Mouse (Mus musculus): ENCODE data around the gene Acsm4.

Acsm4 gene

DNA sequence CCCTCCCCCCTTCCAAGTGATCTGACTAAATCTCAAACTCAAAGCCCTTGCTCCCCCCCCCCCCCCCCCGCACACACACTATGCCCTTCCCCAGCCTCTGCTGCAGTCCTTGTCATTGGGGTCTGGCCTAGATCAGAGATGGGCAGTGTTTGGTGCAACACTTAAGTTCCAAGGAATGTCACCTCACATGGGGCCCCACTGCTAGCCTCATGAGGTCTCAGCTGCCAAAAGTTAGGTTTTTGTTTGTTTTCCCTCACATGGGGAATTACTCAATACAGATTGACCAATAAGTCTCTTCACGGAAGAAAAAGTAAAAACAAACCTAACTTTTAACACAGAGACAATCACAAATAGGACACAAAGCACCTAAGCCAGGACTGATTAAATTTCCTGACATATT is 58.9 kb downstream of the Acsm4 start:
- TF ChIP-seq GATA4 (IDR thresholded peaks at IDR 0.05; ENCODE audit: insufficient replicate concordance, low read length), result no peak

- TF ChIP-seq GATA4 (IDR thresholded peaks at IDR 0.05; ENCODE audit: insufficient replicate concordance, low read length), result no peak
Measured at GRCm38 (mm10) chr7:119749942-119750341, 60.1 kb downstream of the Acsm4 start.

DNA sequence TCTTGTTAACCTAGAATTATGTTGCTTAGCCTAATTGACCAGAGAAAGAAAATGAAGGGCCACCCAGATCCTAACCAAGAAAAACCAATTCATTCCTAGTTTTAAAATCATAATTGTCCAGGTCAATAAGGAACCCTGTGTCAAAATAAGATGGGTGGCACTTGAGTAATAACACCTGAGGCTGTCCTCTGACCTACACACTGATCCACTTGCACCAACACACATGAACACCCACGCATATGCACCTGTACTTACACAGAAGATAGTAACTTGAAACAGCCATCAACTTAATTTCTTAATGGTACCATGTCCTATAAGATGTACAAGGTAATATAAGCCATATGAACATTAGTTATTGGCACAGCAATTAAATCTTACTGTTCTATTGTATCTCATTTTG is 63.9 kb downstream of the Acsm4 start:
- TF ChIP-seq GATA4 (IDR thresholded peaks at IDR 0.05; ENCODE audit: insufficient replicate concordance, low read length), result no peak

- 0 out of 2 replicates have a peak, but pooled peaks have one; percentile 36 for TF ChIP-seq GATA4 (IDR thresholded peaks at IDR 0.05; ENCODE audit: insufficient replicate concordance, low read length)
Measured at GRCm38 (mm10) chr7:119760527-119760951, 70.7 kb downstream of the Acsm4 start, which contains the start of gene Acsm3. Acsm3 (plus strand) TSS chr7:119760923.

GRCm38 (mm10) chr7:119762166-119762697 is 72.4 kb downstream of the Acsm4 start:
- TF ChIP-seq GATA4 (IDR thresholded peaks at IDR 0.05; ENCODE audit: insufficient replicate concordance, low read length), result no peak

Measured in liver, adult (tissue).